Mouse (Mus musculus) limb, embryonic 12.5 days (tissue): ENCODE data around the gene Exoc6b. TPM values are rescaled to one million over a fixed set of nuclear protein-coding genes. Genes with fewer than 3 reads are reported as not detected.
A peak's percentile ranks its signal among the peaks of the same experiment; 100 is the strongest.
"Not testable (repeated sequence)": the region's sequence is repeated elsewhere in the genome, so short reads cannot be mapped to it uniquely, and the experiment has no call there.

ENCODE experiments used
- ATAC-seq: fragments of 200-750 bp; cut with Nextera tagmentation; 2 replicates; pipeline ENCODE4 v1.8.0; 2017; ENCODE audit warnings: low read depth, moderate TSS enrichment; ENCODE audit not compliant: insufficient number of reproducible peaks, insufficient read depth, low FRiP score, low TSS enrichment
- H3K27ac ChIP-seq: fragments of 300-500 bp; sonication (generic); 2 replicates; pipeline ENCODE4 v1.5.1; 2016; ENCODE audit warnings: mild to moderate bottlenecking, moderate library complexity
- H3K27me3 ChIP-seq: fragments of 300-500 bp; sonication (generic); 2 replicates; pipeline ENCODE4 v1.6.1; 2016; ENCODE audit warnings: mild to moderate bottlenecking, moderate library complexity
- H3K36me3 ChIP-seq: fragments of 300-500 bp; sonication (generic); 2 replicates; pipeline ENCODE4 v1.6.1; 2016; ENCODE audit warnings: mild to moderate bottlenecking, moderate library complexity
- H3K4me1 ChIP-seq: fragments of 300-500 bp; sonication (generic); replicated peaks from 2 replicates; pipeline ENCODE4 v1.6.1; 2016
- H3K4me2 ChIP-seq: fragments of 300-500 bp; sonication (generic); 2 replicates; pipeline ENCODE4 v1.6.1; 2016; ENCODE audit warnings: mild to moderate bottlenecking, moderate library complexity
- H3K4me3 ChIP-seq: fragments of 300-500 bp; sonication (generic); replicated peaks from 2 replicates; pipeline ENCODE4 v1.5.1; 2016; ENCODE audit warnings: mild to moderate bottlenecking
- H3K9ac ChIP-seq: fragments of 300-500 bp; sonication (generic); replicated peaks from 2 replicates; pipeline ENCODE4 v1.6.1; 2016; ENCODE audit warnings: mild to moderate bottlenecking, moderate library complexity
- H3K9me3 ChIP-seq: fragments of 300-500 bp; sonication (generic); 2 replicates; pipeline ENCODE4 v1.6.1; 2016; ENCODE audit warnings: mild to moderate bottlenecking, moderate library complexity
- WGBS: fragments of 180-500 bp; shearing (Covaris S2); methylation state at CpG from one replicate; pipeline ENCODE4 v1.1.7; 2016; 5-methylcytosine and 5-hydroxymethylcytosine counted together
- polyA plus RNA-seq: library from polyadenylated mRNA; unstranded; fragments of >200 nt; fragmentation: Nextera tagmentation; extraction: Ambion mirVana; gene quantifications from 2 replicates; pipeline ENCODE4 v1.2.1, GENCODE M21; 2016

Gene Exoc6b
- 38.2 and 38.7 TPM in 2 replicates for polyA plus RNA-seq

- Histone ChIP-seq H3K9ac (peak within 1 kb of the TSS; percentile 87), H3K4me3 (peak within 1 kb of the TSS; percentile 88), H3K27me3 (no peaks in the 10 kb centered on the region), H3K9me3 (no peaks in the 10 kb centered on the region), H3K4me1 (peaks cover 11% of the 10 kb centered on the region), H3K4me2 (peak within 1 kb of the TSS; percentile 84), H3K36me3 (no peaks in the 10 kb centered on the region), H3K27ac (peak within 1 kb of the TSS; percentile 88)
- ATAC-seq, result peak; percentile 94
- under 1% methylated on average over 51 of the region's 63 CpGs for WGBS
Measured at GRCm38 (mm10) chr6:85069023-85069985, at the start of gene Exoc6b. TSS of gene Exoc6b (minus strand) at chr6:85069513.

- H3K27me3 ChIP-seq, H3K4me2 ChIP-seq, H3K9ac ChIP-seq, H3K27ac ChIP-seq, H3K4me1 ChIP-seq, H3K36me3 ChIP-seq, H3K9me3 ChIP-seq, H3K4me3 ChIP-seq: not testable (repeated sequence)
- 0 out of 2 replicates have a peak, but pooled peaks have one; percentile 26 for ATAC-seq
- WGBS, result 43% methylated on average over 11 of the region's 11 CpGs
Measured at GRCm38 (mm10) chr6:85117545-85118511, 48.5 kb upstream of the Exoc6b start.

- H3K9me3 ChIP-seq, result no peaks in the 10 kb centered on the region
- H3K27ac ChIP-seq, result no peak overlapping the region
- ATAC-seq, result no peak
- H3K4me2 ChIP-seq, result no peak overlapping the region
- no peaks in the 10 kb centered on the region for H3K4me1 ChIP-seq
- H3K9ac ChIP-seq, result no peak overlapping the region
- H3K27me3 ChIP-seq, result no peaks in the 10 kb centered on the region
- no peak overlapping the region for H3K4me3 ChIP-seq
- 84% methylated on average over 10 of the region's 10 CpGs for WGBS
- H3K36me3 ChIP-seq, result no peaks in the 10 kb centered on the region
Measured at GRCm38 (mm10) chr6:85105033-85105615, 35.8 kb upstream of the Exoc6b start.

- H3K9ac ChIP-seq, result no peak overlapping the region
- H3K4me2 ChIP-seq, result no peak overlapping the region
- H3K27me3 ChIP-seq, result no peaks in the 10 kb centered on the region
- H3K4me3 ChIP-seq, result no peak overlapping the region
- no peak for ATAC-seq
- H3K9me3 ChIP-seq, result no peaks in the 10 kb centered on the region
- H3K27ac ChIP-seq, result no peak overlapping the region
- no peaks in the 10 kb centered on the region for H3K4me1 ChIP-seq
- 87% methylated on average over 3 of the region's 3 CpGs for WGBS
- no peaks in the 10 kb centered on the region for H3K36me3 ChIP-seq
Measured at GRCm38 (mm10) chr6:85103321-85103720, 34.0 kb upstream of the Exoc6b start.

- no peak for ATAC-seq
- Histone ChIP-seq H3K9ac (no peak overlapping the region), H3K27me3 (no peaks in the 10 kb centered on the region), H3K9me3 (no peaks in the 10 kb centered on the region), H3K4me3 (no peak overlapping the region), H3K4me2 (no peak overlapping the region), H3K4me1 (no peaks in the 10 kb centered on the region), H3K27ac (no peak overlapping the region), H3K36me3 (no peaks in the 10 kb centered on the region)
- WGBS, result 82% methylated on average over 2 of the region's 2 CpGs
Measured at GRCm38 (mm10) chr6:85096441-85096840, 27.1 kb upstream of the Exoc6b start.

- H3K4me3 ChIP-seq, result no peak overlapping the region
- no peaks in the 10 kb centered on the region for H3K9me3 ChIP-seq
- no peak overlapping the region for H3K9ac ChIP-seq
- no peaks in the 10 kb centered on the region for H3K27me3 ChIP-seq
- H3K4me1 ChIP-seq, result no peaks in the 10 kb centered on the region; the same call in 1 of the 2 replicates
- 56% methylated on average over 4 of the region's 4 CpGs for WGBS
- H3K36me3 ChIP-seq, result no peaks in the 10 kb centered on the region
- H3K27ac ChIP-seq, result no peak overlapping the region
- no peak overlapping the region for H3K4me2 ChIP-seq
- ATAC-seq, result no peak
Measured at GRCm38 (mm10) chr6:85087425-85087824, 18.1 kb upstream of the Exoc6b start.

- Histone ChIP-seq H3K27ac (no peak overlapping the region), H3K9ac (no peak overlapping the region), H3K9me3 (no peaks in the 10 kb centered on the region), H3K4me2 (no peak overlapping the region), H3K4me1 (no peaks in the 10 kb centered on the region; the same call in 1 of the 2 replicates), H3K36me3 (no peaks in the 10 kb centered on the region), H3K27me3 (no peaks in the 10 kb centered on the region), H3K4me3 (no peak overlapping the region)
- no peak for ATAC-seq
- WGBS, result 74% methylated on average over 3 of the region's 3 CpGs
Measured at GRCm38 (mm10) chr6:85086645-85087044, 17.3 kb upstream of the Exoc6b start.

- not testable (repeated sequence) for H3K36me3 ChIP-seq, H3K9ac ChIP-seq, ATAC-seq, H3K4me3 ChIP-seq, H3K4me2 ChIP-seq, H3K9me3 ChIP-seq, H3K4me1 ChIP-seq, H3K27ac ChIP-seq, H3K27me3 ChIP-seq
- 89% methylated on average over 29 of the region's 29 CpGs for WGBS
Measured at GRCm38 (mm10) chr6:85076179-85076720, 6.9 kb upstream of the Exoc6b start.

GRCm38 (mm10) chr6:85074996-85075395, 5.7 kb upstream of the Exoc6b start:
- Histone ChIP-seq H3K4me1 (no peaks in the 10 kb centered on the region), H3K9me3 (no peaks in the 10 kb centered on the region), H3K4me2 (no peak overlapping the region), H3K36me3 (no peaks in the 10 kb centered on the region), H3K27me3 (no peaks in the 10 kb centered on the region), H3K9ac (no peak overlapping the region), H3K4me3 (no peak overlapping the region), H3K27ac (no peak overlapping the region)
- WGBS, result 24% methylated on average over 2 of the region's 2 CpGs
- no peak for ATAC-seq

GRCm38 (mm10) chr6:85068322-85069022, 841 bp downstream of the Exoc6b start:
- H3K4me2 ChIP-seq, result peak overlapping the region; percentile 84
- peak overlapping the region; percentile 87 for H3K9ac ChIP-seq
- 4% methylated on average over 17 of the region's 17 CpGs for whole genome bisulfite sequencing
- peak overlapping the region; percentile 88 for H3K4me3 ChIP-seq
- no peaks in the 10 kb centered on the region for H3K9me3 ChIP-seq
- H3K27ac ChIP-seq, result no peak overlapping the region; the same call in 1 of the 2 replicates
- no peaks in the 10 kb centered on the region for H3K27me3 ChIP-seq
- ATAC-seq, result no peak; the same call in 1 of the 2 replicates
- H3K4me1 ChIP-seq, result peaks cover 11% of the 10 kb centered on the region
- H3K36me3 ChIP-seq, result no peaks in the 10 kb centered on the region
